8 mouse cellular contexts compared by ENCODE assay signal in the genomic region with DNA sequence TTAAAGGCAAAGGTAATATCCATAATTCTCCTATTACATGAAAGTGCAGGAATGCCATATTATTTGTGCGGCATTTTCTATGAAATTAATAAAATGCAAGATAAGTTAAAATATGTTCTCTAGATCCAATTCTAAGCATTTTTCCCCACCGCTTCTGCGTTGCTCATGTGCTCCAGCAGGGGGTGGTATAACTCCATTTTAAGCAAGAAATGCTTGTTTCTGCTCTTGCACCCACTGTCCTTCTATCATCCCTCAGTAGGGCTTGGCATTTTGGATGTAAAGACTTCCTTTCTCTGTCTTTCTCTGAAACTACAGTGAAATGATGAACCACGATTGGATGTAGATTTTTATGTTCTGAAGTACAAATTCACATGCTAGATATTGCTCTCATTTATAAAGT. TPM values are rescaled to one million over a fixed set of nuclear protein-coding genes. Genes with fewer than 3 reads are reported as not detected.
DNase-seq lines count a peak whose midpoint lies in the region; ATAC-seq lines count a peak whose summit lies in the region.

No protein-coding gene starts in this region.

- H3K4me3 ChIP-seq in intestine, embryonic 14.5 days (ENCODE audit: low read depth, low read length): no peak overlapping the region
- H3K4me3 ChIP-seq in intestine, embryonic 15.5 days (replicated peaks): no peak overlapping the region
- H3K4me3 ChIP-seq in midbrain, embryonic 16.5 days (ENCODE audit: low read depth, low read length): peak overlapping the region; percentile 63

- no peak overlapping the region for H3K27ac ChIP-seq in intestine, embryonic 14.5 days (ENCODE audit: low read depth)
- H3K27ac ChIP-seq in intestine, embryonic 15.5 days: no peak overlapping the region
- peak overlapping the region; percentile 87 for H3K27ac ChIP-seq in midbrain, embryonic 16.5 days (ENCODE audit: low read length)

- no peaks in the 10 kb centered on the region for H3K36me3 ChIP-seq in intestine, embryonic 14.5 days (ENCODE audit: control insufficient read depth, insufficient read depth, low read length)
- no peaks in the 10 kb centered on the region for H3K36me3 ChIP-seq in intestine, embryonic 15.5 days
- no peaks in the 10 kb centered on the region for H3K36me3 ChIP-seq in midbrain, embryonic 16.5 days (ENCODE audit: control insufficient read depth, insufficient read depth, low read length)

- no peaks in the 10 kb centered on the region for H3K9me3 ChIP-seq in intestine, embryonic 14.5 days (ENCODE audit: control insufficient read depth, low read length)
- no peaks in the 10 kb centered on the region for H3K9me3 ChIP-seq in intestine, embryonic 15.5 days
- no peaks in the 10 kb centered on the region for H3K9me3 ChIP-seq in midbrain, embryonic 16.5 days (replicated peaks; ENCODE audit: control insufficient read depth, low read length, poor library complexity, severe bottlenecking)

- ATAC-seq in intestine, embryonic 14.5 days (replicated peaks; ENCODE audit: low FRiP score, low TSS enrichment, low read depth): no peak
- no peak for ATAC-seq in intestine, embryonic 15.5 days
- peak; percentile 64 for ATAC-seq in midbrain, embryonic 16.5 days

- WGBS in intestine, embryonic 14.5 days: 6% methylated on average over 4 of the region's 4 CpGs
- 9% methylated on average over 4 of the region's 4 CpGs for WGBS in intestine, embryonic 15.5 days
- WGBS in midbrain, embryonic 16.5 days: 5% methylated on average over 4 of the region's 4 CpGs

- H3K9ac ChIP-seq in intestine, embryonic 14.5 days (ENCODE audit: low read length): no peak overlapping the region
- H3K9ac ChIP-seq in intestine, embryonic 15.5 days: no peak overlapping the region
- peak overlapping the region; percentile 76 for H3K9ac ChIP-seq in midbrain, embryonic 16.5 days (ENCODE audit: low read depth, low read length)

- DNase-seq in intestine, embryonic 14.5 days (ENCODE audit: low spot score): peak; percentile 73
- peak; percentile 63 for DNase-seq in Muller cell, postnatal 12 days (ENCODE audit: inconsistent ontology term)
- DNase-seq in cerebellum, postnatal 4 days (ENCODE audit: low spot score in 2 of 2): peak; percentile 53 to 68
- peak; percentile 71 to 88 for DNase-seq in frontal cortex, postnatal 36 days (ENCODE audit: low spot score in 2 of 2)
- peak; percentile 36 to 76 for DNase-seq in layer of hippocampus, postnatal 25 days (ENCODE audit: extremely low spot score in 1 of 2, low spot score in 1 of 2)
- DNase-seq in adipocyte (ENCODE audit: low spot score): no peak

- no peaks in the 10 kb centered on the region for H3K27me3 ChIP-seq in intestine, embryonic 14.5 days (replicated peaks; ENCODE audit: control insufficient read depth, insufficient read depth, low read length)
- H3K27me3 ChIP-seq in intestine, embryonic 15.5 days (replicated peaks): no peaks in the 10 kb centered on the region
- H3K27me3 ChIP-seq in midbrain, embryonic 16.5 days (ENCODE audit: control insufficient read depth, insufficient read depth, low read depth, low read length): no peaks in the 10 kb centered on the region

- H3K4me1 ChIP-seq in intestine, embryonic 14.5 days (replicated peaks; ENCODE audit: control insufficient read depth, insufficient read depth, low read length): peaks cover 3% of the 10 kb centered on the region; the same call in 1 of the 2 replicates
- H3K4me1 ChIP-seq in intestine, embryonic 15.5 days (replicated peaks): no peaks in the 10 kb centered on the region
- peaks cover 4% of the 10 kb centered on the region; the same call in 1 of the 2 replicates for H3K4me1 ChIP-seq in midbrain, embryonic 16.5 days (ENCODE audit: control insufficient read depth, insufficient read depth, low read length)

- no peak overlapping the region for H3K4me2 ChIP-seq in intestine, embryonic 14.5 days (ENCODE audit: low read length)
- H3K4me2 ChIP-seq in intestine, embryonic 15.5 days (replicated peaks): no peak overlapping the region
- H3K4me2 ChIP-seq in midbrain, embryonic 16.5 days (ENCODE audit: low read length): peak overlapping the region; percentile 70

RNA-seq across cellular contexts. Expression of gene Ncam2, which starts 1.5 kb away (rescaled TPM):
- 3.8 and 4.9 TPM in 2 replicates for polyA plus RNA-seq in intestine, embryonic 14.5 days (2014; fragmentation: Nextera tagmentation; extraction: Ambion mirVana)
- 3.2 and 3.5 TPM in 2 replicates for polyA plus RNA-seq in intestine, embryonic 15.5 days (2015; fragmentation: Nextera tagmentation; extraction: Ambion mirVana)
- total RNA-seq in layer of hippocampus, postnatal 25 days (2021): 10 to 100 TPM; 48.1 to 52.9 TPM
- polyA plus RNA-seq in midbrain, embryonic 16.5 days (2015; fragmentation: Nextera tagmentation; extraction: Ambion mirVana): 24.8 and 26.9 TPM in 2 replicates
